9 mouse cellular contexts compared by ENCODE assay signal in genomic region chr5:142794161-142794560, GRCm38 (mm10). TPM values are rescaled to one million over a fixed set of nuclear protein-coding genes. Genes with fewer than 3 reads are reported as not detected.
A peak's percentile ranks its signal among the peaks of the same experiment; 100 is the strongest.
DNase-seq lines count a peak whose midpoint lies in the region; ATAC-seq lines count a peak whose summit lies in the region.
"Had no signal": no experiment of that assay in that cellular context is flagged by ENCODE, and none has a peak within 500 bp of the region (broad histone marks: within the 10 kb centered on the region; RNA-seq: fewer than 3 reads in every experiment).

No protein-coding gene starts in this region.

- ATAC-seq in heart, embryonic 15.5 days (replicated peaks; ENCODE audit: insufficient number of reproducible peaks, insufficient read depth, low FRiP score, low read depth): no peak
- ATAC-seq in granulocyte monocyte progenitor cell, adult 5-6 weeks (replicated peaks; ENCODE audit: poor library complexity, severe bottlenecking): peak; percentile 47
- no peak for ATAC-seq in erythroblast, adult 5-6 weeks (replicated peaks; ENCODE audit: low FRiP score, poor library complexity, severe bottlenecking)
- ATAC-seq in forebrain, embryonic 14.5 days: no peak

- peaks cover 8% of the 10 kb centered on the region for H3K36me3 ChIP-seq in heart, embryonic 15.5 days
- H3K36me3 ChIP-seq in forebrain, embryonic 14.5 days (ENCODE audit: control insufficient read depth, insufficient read depth, low read length): peaks cover 43% of the 10 kb centered on the region

- no peaks in the 10 kb centered on the region for H3K9me3 ChIP-seq in heart, embryonic 15.5 days (replicated peaks)
- H3K9me3 ChIP-seq in forebrain, embryonic 14.5 days (replicated peaks; ENCODE audit: control insufficient read depth, low read length): no peaks in the 10 kb centered on the region
- H3K9me3 ChIP-seq: stomach, embryonic 15.5 days had no signal

- no peak for DNase-seq in heart, postnatal 4 days
- DNase-seq in CD8-positive naive resting alpha-beta T cell, adult 2 months (ENCODE audit: low read depth in 2 of 2, low spot score in 2 of 2): peak; percentile 54 to 62
- DNase-seq in natural killer cell, adult 2 months (ENCODE audit: low spot score in 2 of 2): peak; percentile 69 to 75
- DNase-seq in kidney, postnatal 36 days: no peak
- no peak for DNase-seq in forebrain, embryonic 14.5 days (ENCODE audit: low spot score)

- H3K4me3 ChIP-seq in heart, embryonic 15.5 days: peak overlapping the region; percentile 15; the same call in 1 of the 2 replicates
- H3K4me3 ChIP-seq in forebrain, embryonic 14.5 days (ENCODE audit: low read depth, low read length): no peak overlapping the region
- H3K4me3 ChIP-seq: stomach, embryonic 15.5 days had no signal

- WGBS in heart, embryonic 15.5 days: 72% methylated on average over 2 of the region's 2 CpGs
- 79% methylated on average over 2 of the region's 2 CpGs for WGBS in forebrain, embryonic 14.5 days

- no peak overlapping the region for H3K9ac ChIP-seq in heart, embryonic 15.5 days
- H3K9ac ChIP-seq in forebrain, embryonic 14.5 days (ENCODE audit: low read length): no peak overlapping the region; the same call in 1 of the 2 replicates
- H3K9ac ChIP-seq: stomach, embryonic 15.5 days had no signal

- no peaks in the 10 kb centered on the region for H3K27me3 ChIP-seq in heart, embryonic 15.5 days
- no peaks in the 10 kb centered on the region for H3K27me3 ChIP-seq in forebrain, embryonic 14.5 days (replicated peaks; ENCODE audit: control insufficient read depth, insufficient read depth, low read length)
- H3K27me3 ChIP-seq: stomach, embryonic 15.5 days had no signal

- peak overlapping the region; percentile 39; the same call in 1 of the 2 replicates for H3K27ac ChIP-seq in heart, embryonic 15.5 days
- H3K27ac ChIP-seq in forebrain, embryonic 14.5 days (ENCODE audit: low read depth, low read length): no peak overlapping the region
- H3K27ac ChIP-seq: stomach, embryonic 15.5 days had no signal

- H3K4me2 ChIP-seq in heart, embryonic 15.5 days: no peak overlapping the region
- no peak overlapping the region for H3K4me2 ChIP-seq in forebrain, embryonic 14.5 days (ENCODE audit: low read length)
- H3K4me2 ChIP-seq: stomach, embryonic 15.5 days had no signal

- peaks cover 59% of the 10 kb centered on the region for H3K4me1 ChIP-seq in heart, embryonic 15.5 days (replicated peaks)
- peaks cover 9% of the 10 kb centered on the region for H3K4me1 ChIP-seq in forebrain, embryonic 14.5 days (ENCODE audit: control insufficient read depth, insufficient read depth, low read length)

RNA-seq across cellular contexts. Expression of gene Tnrc18, which starts 23.3 kb away (rescaled TPM):
- polyA plus RNA-seq in heart, embryonic 15.5 days (2015; fragmentation: Nextera tagmentation; extraction: Ambion mirVana): 17.1 and 24.2 TPM in 2 replicates
- 100 to 1,000 TPM; 113 TPM for total RNA-seq in heart, postnatal 4 days (2021)
- total RNA-seq in granulocyte monocyte progenitor cell, adult 5-6 weeks (2014; fragmentation: Nextera tagmentation): 50.4 and 50.6 TPM in 2 replicates
- total RNA-seq in granulocyte monocyte progenitor cell, adult 5-6 weeks (2017): 9.0 and 13.8 TPM in 2 replicates
- total RNA-seq in erythroblast, adult 5-6 weeks (2015; ENCODE audit: low replicate concordance): 5.4 and 7.9 TPM in 2 replicates
- total RNA-seq in erythroblast, adult 5-6 weeks (2017; ENCODE audit: low replicate concordance): 5.0 and 6.0 TPM in 2 replicates
- 27.5 and 36.6 TPM in 2 replicates for polyA plus RNA-seq in forebrain, embryonic 14.5 days (2014; fragmentation: Nextera tagmentation; extraction: Ambion mirVana)

Comparison
In these comparisons a context has a peak if more than half of its experiments do, and no peak if none do; other contexts are left out.
1. DNase-seq: peak in CD8-positive naive resting alpha-beta T cell, adult 2 months (2 of 2) and natural killer cell, adult 2 months (2 of 2); none in heart, postnatal 4 days (single experiment), kidney, postnatal 36 days (0 of 2) and forebrain, embryonic 14.5 days (single experiment).